Mouse (Mus musculus) liver, embryonic 18 days (tissue): ENCODE results near the gene Syt5. TPM values are rescaled to one million over a fixed set of nuclear protein-coding genes. Genes with fewer than 3 reads are reported as not detected.

ENCODE experiments used
- polyA plus RNA-seq: library from polyadenylated mRNA; depleted of rRNA; stranded (reverse); fragments of >200 nt; gene quantifications from 2 replicates; pipeline ENCODE4 v1.2.3, GENCODE M21; 2012; rRNA removed

Syt5 gene
- 0.25 and 0.27 TPM in 2 replicates for polyA plus RNA-seq

GRCm38 (mm10) chr7:4547221-4547641 lies at the start of gene Syt5:
TSS of gene Syt5 (minus strand) at chr7:4547541.

GRCm38 (mm10) chr7:4532005-4532729 lies 15.2 kb downstream of the Syt5 start, which contains the start of gene Dnaaf3:
TSS of gene Dnaaf3 (minus strand) at chr7:4532453.

GRCm38 (mm10) chr7:4524212-4524922 lies 23.0 kb downstream of the Syt5 start, which contains the start of gene Tnni3:
TSS of gene Tnni3 (minus strand) at chr7:4524229.

GRCm38 (mm10) chr7:4516332-4517050 lies 30.9 kb downstream of the Syt5 start, which contains the start of gene Tnnt1:
TSS of gene Tnnt1 (minus strand) at chr7:4516382.

GRCm38 (mm10) chr7:4501558-4502397 lies 45.6 kb downstream of the Syt5 start, which contains the start of gene Ppp1r12c:
TSS of gene Ppp1r12c (minus strand) at chr7:4501680.

Other genes starting within 250 kb of the Syt5 start
- 0.13 and 0.30 TPM in 2 replicates for gene Ncr1, start 209.8 kb downstream of the Syt5 start, polyA plus RNA-seq
- gene Gp6, start 149.8 kb downstream of the Syt5 start, polyA plus RNA-seq: 1.2 and 1.3 TPM in 2 replicates
- gene Rdh13, start 101.9 kb downstream of the Syt5 start, polyA plus RNA-seq: 3.5 and 4.7 TPM in 2 replicates
- 1.5 and 2.5 TPM in 2 replicates for gene Eps8l1, start 86.9 kb downstream of the Syt5 start, polyA plus RNA-seq
- gene Ppp1r12c, start 45.9 kb downstream of the Syt5 start, polyA plus RNA-seq: 17.0 and 21.0 TPM in 2 replicates
- gene Tnnt1, start 31.2 kb downstream of the Syt5 start, polyA plus RNA-seq: 3.9 and 5.7 TPM in 2 replicates
- 0.34 and 0.41 TPM in 2 replicates for gene Tnni3, start 23.3 kb downstream of the Syt5 start, polyA plus RNA-seq
- 0.40 and 0.44 TPM in 2 replicates for gene Dnaaf3, start 15.1 kb downstream of the Syt5 start, polyA plus RNA-seq
- 0.01 and 0.04 TPM in 2 replicates for gene Ptprh, start 56.5 kb upstream of the Syt5 start, polyA plus RNA-seq
- gene Tmem86b, start 83.9 kb upstream of the Syt5 start, polyA plus RNA-seq: 36.5 and 38.2 TPM in 2 replicates
- 28.8 and 34.0 TPM in 2 replicates for gene Ppp6r1, start 111.5 kb upstream of the Syt5 start, polyA plus RNA-seq
- gene Hspbp1, start 137.5 kb upstream of the Syt5 start, polyA plus RNA-seq: 20.4 and 21.6 TPM in 2 replicates
- 0.31 and 0.32 TPM in 2 replicates for gene Brsk1, start 143.1 kb upstream of the Syt5 start, polyA plus RNA-seq
- 0.74 and 0.80 TPM in 2 replicates for gene Tmem150b, start 177.7 kb upstream of the Syt5 start, polyA plus RNA-seq
- 53.8 and 67.2 TPM in 2 replicates for gene Kmt5c, start 192.6 kb upstream of the Syt5 start, polyA plus RNA-seq
- gene Cox6b2, start 205.6 kb upstream of the Syt5 start, polyA plus RNA-seq: 80.4 and 84.3 TPM in 2 replicates
- gene Fam71e2, start 223.8 kb upstream of the Syt5 start, polyA plus RNA-seq: 0.01 TPM in 1 of 2 replicates, not detected in the other
- gene Il11, start 235.3 kb upstream of the Syt5 start, polyA plus RNA-seq: 0.02 and 0.13 TPM in 2 replicates
- gene Tmem190, start 235.4 kb upstream of the Syt5 start, polyA plus RNA-seq: not detected in 2 replicates
- 11.3 and 11.9 TPM in 2 replicates for gene Tmem238, start 242.1 kb upstream of the Syt5 start, polyA plus RNA-seq
- 244 and 284 TPM in 2 replicates for gene Rpl28, start 245.3 kb upstream of the Syt5 start, polyA plus RNA-seq